Mouse (Mus musculus): Measurements from ENCODE around the gene Spatc1l. TPM values are rescaled to one million over a fixed set of nuclear protein-coding genes. Genes with fewer than 3 reads are reported as not detected.

Spatc1l gene
- polyA plus RNA-seq, 1 experiment from 2014 or later, result not detected

Other genes starting within 250 kb of the Spatc1l start
- gene Dip2a, start 217.0 kb upstream of the Spatc1l start, polyA plus RNA-seq (2015; fragmentation: Nextera tagmentation; extraction: Ambion mirVana), result 11.9 and 14.4 TPM in 2 replicates
- gene AC141477.1, start 121.8 kb upstream of the Spatc1l start, polyA plus RNA-seq (2015; fragmentation: Nextera tagmentation; extraction: Ambion mirVana), result not detected in 2 replicates
- gene Pcnt, start 119.5 kb upstream of the Spatc1l start, polyA plus RNA-seq (2015; fragmentation: Nextera tagmentation; extraction: Ambion mirVana), result 14.0 TPM in 2 replicates
- not detected in 2 replicates for gene 2610028H24Rik, start 113.2 kb upstream of the Spatc1l start, polyA plus RNA-seq (2015; fragmentation: Nextera tagmentation; extraction: Ambion mirVana)
- 71.2 and 74.0 TPM in 2 replicates for gene Mcm3ap, start 93.3 kb upstream of the Spatc1l start, polyA plus RNA-seq (2015; fragmentation: Nextera tagmentation; extraction: Ambion mirVana)
- gene Ybey, start 93.2 kb upstream of the Spatc1l start, polyA plus RNA-seq (2015; fragmentation: Nextera tagmentation; extraction: Ambion mirVana), result 6.4 and 6.5 TPM in 2 replicates
- gene Lss, start 30.7 kb upstream of the Spatc1l start, polyA plus RNA-seq (2015; fragmentation: Nextera tagmentation; extraction: Ambion mirVana), result 25.6 and 27.6 TPM in 2 replicates
- gene Ftcd, start 13.4 kb downstream of the Spatc1l start, polyA plus RNA-seq (2015; fragmentation: Nextera tagmentation; extraction: Ambion mirVana), result 0.09 and 0.17 TPM in 2 replicates
- 126 and 128 TPM in 2 replicates for gene Col6a2, start 61.4 kb downstream of the Spatc1l start, polyA plus RNA-seq (2015; fragmentation: Nextera tagmentation; extraction: Ambion mirVana)
- 149 and 152 TPM in 2 replicates for gene Col6a1, start 163.9 kb downstream of the Spatc1l start, polyA plus RNA-seq (2015; fragmentation: Nextera tagmentation; extraction: Ambion mirVana)

Measured in limb, embryonic 13.5 days (tissue).